Mouse (Mus musculus): Measurements from ENCODE around the gene Gapvd1. TPM values are rescaled to one million over a fixed set of nuclear protein-coding genes. Genes with fewer than 3 reads are reported as not detected.

Gene Gapvd1
- polyA plus RNA-seq, 1 experiment from 2014 or later, result 122 TPM

DNA sequence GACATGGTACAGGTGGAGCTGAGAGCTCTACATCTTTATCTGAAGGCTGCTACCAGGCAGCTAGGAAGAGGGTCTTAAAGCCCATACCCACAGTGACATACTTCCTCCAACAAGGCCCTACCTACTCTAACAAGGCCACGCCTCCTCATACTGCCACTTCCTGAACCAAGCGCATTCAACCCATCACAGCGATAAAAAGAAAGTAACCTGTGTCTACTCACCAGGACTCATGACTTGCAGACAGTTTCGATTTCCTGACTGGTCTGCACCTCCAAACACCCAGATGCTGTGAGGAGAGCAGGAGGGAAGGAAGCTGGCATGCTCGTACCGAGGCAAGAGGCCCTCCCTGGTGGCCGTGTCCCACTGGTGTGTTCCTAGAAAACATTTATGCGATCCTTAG lies 35.2 kb upstream of the Gapvd1 start:
- no peak overlapping the region for H3K27ac ChIP-seq
- peaks cover 33% of the 10 kb centered on the region for H3K36me3 ChIP-seq
- H3K4me3 ChIP-seq, result no peak overlapping the region
- 93% methylated on average over 8 of the region's 8 CpGs for WGBS
- ATAC-seq (ENCODE audit: low FRiP score), result no peak
- H3K9ac ChIP-seq, result no peak overlapping the region
- no peak overlapping the region for H3K4me2 ChIP-seq
- H3K27me3 ChIP-seq, result no peaks in the 10 kb centered on the region
- H3K9me3 ChIP-seq, result no peaks in the 10 kb centered on the region
- no peaks in the 10 kb centered on the region for H3K4me1 ChIP-seq (replicated peaks)

- Histone ChIP-seq H3K27ac (no peak overlapping the region), H3K4me2 (no peak overlapping the region), H3K4me3 (no peak overlapping the region), H3K36me3 (peaks cover 59% of the 10 kb centered on the region), H3K9me3 (no peaks in the 10 kb centered on the region), H3K4me1 (replicated peaks) (no peaks in the 10 kb centered on the region), H3K27me3 (no peaks in the 10 kb centered on the region), H3K9ac (no peak overlapping the region)
- WGBS, result 77% methylated on average over 2 of the region's 2 CpGs
- ATAC-seq (ENCODE audit: low FRiP score), result no peak
Observed at GRCm38 (mm10) chr2:34784085-34784484, 29.1 kb upstream of the Gapvd1 start.

- Histone ChIP-seq H3K27me3 (no peaks in the 10 kb centered on the region), H3K4me2 (no peak overlapping the region), H3K36me3 (peaks cover 62% of the 10 kb centered on the region), H3K9me3 (no peaks in the 10 kb centered on the region), H3K9ac (no peak overlapping the region), H3K27ac (no peak overlapping the region), H3K4me3 (no peak overlapping the region), H3K4me1 (replicated peaks) (peaks cover 1% of the 10 kb centered on the region; the same call in 1 of the 2 replicates)
- WGBS, result 95% methylated on average over 14 of the region's 14 CpGs
- ATAC-seq (ENCODE audit: low FRiP score), result no peak
Observed at GRCm38 (mm10) chr2:34783064-34784020, 28.3 kb upstream of the Gapvd1 start.

DNA sequence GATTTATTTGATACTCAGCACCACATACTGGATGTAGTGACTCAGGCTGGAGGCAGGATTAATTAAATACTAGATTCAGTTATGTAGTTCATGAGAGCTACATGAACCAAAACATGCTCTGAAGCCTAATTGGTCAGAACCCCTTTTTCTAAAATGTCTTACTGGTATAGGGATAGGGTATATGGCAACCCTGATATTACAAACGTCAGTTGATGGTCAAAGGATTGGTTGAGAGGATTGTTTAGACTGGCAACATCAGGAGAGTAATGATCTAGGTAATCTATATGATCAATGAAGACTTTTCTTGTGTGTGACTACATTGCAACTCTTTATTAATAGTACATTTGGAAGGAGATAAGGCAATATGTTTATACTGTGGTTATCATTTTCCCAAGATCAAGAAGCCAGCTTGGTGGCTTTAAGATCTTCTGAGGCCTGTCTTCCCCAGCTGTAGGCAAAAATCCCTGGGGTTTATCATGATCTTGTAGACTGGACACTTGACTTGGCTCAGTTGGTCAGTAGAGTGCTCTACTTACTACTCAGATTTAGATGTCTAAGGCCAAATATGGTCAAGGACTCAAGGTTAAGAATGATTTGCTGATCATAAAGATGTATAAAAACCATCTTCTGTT lies 22.3 kb upstream of the Gapvd1 start:
- Histone ChIP-seq H3K36me3 (peaks cover 73% of the 10 kb centered on the region), H3K27me3 (no peaks in the 10 kb centered on the region), H3K9me3 (no peaks in the 10 kb centered on the region), H3K4me2 (peak overlapping the region; percentile 36), H3K4me1 (replicated peaks) (peaks cover 59% of the 10 kb centered on the region), H3K9ac (no peak overlapping the region), H3K27ac (no peak overlapping the region), H3K4me3 (peak overlapping the region; percentile 7; the same call in 1 of the 2 replicates)
- WGBS, result 70% methylated on average over 1 of the region's 1 CpGs
- no peak for ATAC-seq (ENCODE audit: low FRiP score)

GRCm38 (mm10) chr2:34774493-34774892 lies 19.5 kb upstream of the Gapvd1 start:
- ATAC-seq (ENCODE audit: low FRiP score), result no peak
- H3K4me3 ChIP-seq, result peak overlapping the region; percentile 7

DNA sequence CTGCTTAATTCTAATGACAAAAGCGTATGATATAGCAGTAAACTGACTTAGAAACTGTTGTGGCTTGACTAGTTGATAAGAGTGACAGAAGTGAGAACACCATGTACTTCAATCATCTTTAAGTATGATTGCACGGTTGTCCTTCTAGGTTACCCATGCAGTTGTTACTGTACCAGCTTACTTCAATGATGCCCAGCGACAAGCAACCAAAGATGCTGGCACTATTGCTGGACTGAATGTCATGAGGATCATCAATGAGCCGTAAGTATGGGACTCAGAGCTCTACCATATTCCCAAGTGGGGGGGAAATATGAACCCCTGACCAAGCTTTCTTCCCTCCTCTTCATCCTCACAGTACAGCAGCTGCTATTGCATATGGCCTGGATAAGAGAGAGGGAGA lies 18.6 kb upstream of the Gapvd1 start:
- Histone ChIP-seq H3K27ac (no peak overlapping the region), H3K36me3 (peaks cover 53% of the 10 kb centered on the region), H3K27me3 (no peaks in the 10 kb centered on the region), H3K9ac (peak overlapping the region; percentile 96; the same call in 1 of the 2 replicates), H3K4me1 (replicated peaks) (peaks cover 67% of the 10 kb centered on the region), H3K4me2 (peak overlapping the region; percentile 76), H3K9me3 (no peaks in the 10 kb centered on the region), H3K4me3 (peak overlapping the region; percentile 96)
- ATAC-seq (ENCODE audit: low FRiP score), result no peak
- WGBS, result 89% methylated on average over 4 of the region's 4 CpGs

More at GRCm38 (mm10) chr2:34774493-34774892, 19.5 kb upstream of the Gapvd1 start:
- Histone ChIP-seq H3K36me3 (peaks cover 61% of the 10 kb centered on the region), H3K27me3 (no peaks in the 10 kb centered on the region), H3K4me1 (replicated peaks) (peaks cover 67% of the 10 kb centered on the region), H3K9ac (no peak overlapping the region), H3K4me2 (peak overlapping the region; percentile 76), H3K27ac (no peak overlapping the region), H3K9me3 (no peaks in the 10 kb centered on the region)
- 93% methylated on average over 6 of the region's 6 CpGs for WGBS

GRCm38 (mm10) chr2:34772252-34773235 lies 17.5 kb upstream of the Gapvd1 start:
- peak overlapping the region; percentile 96 for H3K4me3 ChIP-seq
- ATAC-seq (ENCODE audit: low FRiP score), result no peak; the same call in 1 of the 2 replicates
- 4% methylated on average over 50 of the region's 50 CpGs for WGBS
- H3K27ac ChIP-seq, result peak overlapping the region; percentile 94
- peaks cover 42% of the 10 kb centered on the region for H3K36me3 ChIP-seq
- H3K9ac ChIP-seq, result peak overlapping the region; percentile 96
- peaks cover 58% of the 10 kb centered on the region for H3K4me1 ChIP-seq (replicated peaks)
- H3K4me2 ChIP-seq, result peak overlapping the region; percentile 76
- H3K9me3 ChIP-seq, result no peaks in the 10 kb centered on the region
- H3K27me3 ChIP-seq, result no peaks in the 10 kb centered on the region

- no peaks in the 10 kb centered on the region for H3K9me3 ChIP-seq
- H3K27ac ChIP-seq, result peak within 1 kb of the TSS; percentile 97
- peak within 1 kb of the TSS; percentile 96 for H3K4me3 ChIP-seq
- under 1% methylated on average over 60 of the region's 60 CpGs for WGBS
- H3K36me3 ChIP-seq, result peaks cover 32% of the 10 kb centered on the region
- no peaks in the 10 kb centered on the region for H3K27me3 ChIP-seq
- peaks cover 48% of the 10 kb centered on the region for H3K4me1 ChIP-seq (replicated peaks)
- peak; percentile 99 for ATAC-seq (ENCODE audit: low FRiP score)
- H3K9ac ChIP-seq, result peak within 1 kb of the TSS; percentile 96
- H3K4me2 ChIP-seq, result peak within 1 kb of the TSS; percentile 76
Observed at GRCm38 (mm10) chr2:34771368-34772226, 16.6 kb upstream of the Gapvd1 start, which contains the start of gene Hspa5. Gene Hspa5 (plus strand): TSS chr2:34771970.

- Histone ChIP-seq H3K4me2 (peak overlapping the region; percentile 71), H3K4me3 (peak overlapping the region; percentile 96), H3K4me1 (replicated peaks) (peaks cover 42% of the 10 kb centered on the region), H3K9me3 (no peaks in the 10 kb centered on the region), H3K9ac (peak overlapping the region; percentile 95), H3K27ac (peak overlapping the region; percentile 97), H3K36me3 (peaks cover 26% of the 10 kb centered on the region), H3K27me3 (no peaks in the 10 kb centered on the region)
- ATAC-seq (ENCODE audit: low FRiP score), result no peak
- WGBS, result 5% methylated on average over 6 of the region's 6 CpGs
Observed at GRCm38 (mm10) chr2:34770951-34771350, 15.9 kb upstream of the Gapvd1 start.

GRCm38 (mm10) chr2:34770049-34770448 lies 15.0 kb upstream of the Gapvd1 start:
- peaks cover 18% of the 10 kb centered on the region for H3K36me3 ChIP-seq
- H3K4me3 ChIP-seq, result no peak overlapping the region
- H3K4me1 ChIP-seq (replicated peaks), result peaks cover 33% of the 10 kb centered on the region
- H3K27me3 ChIP-seq, result no peaks in the 10 kb centered on the region
- ATAC-seq (ENCODE audit: low FRiP score), result no peak
- peak overlapping the region; percentile 6; the same call in 1 of the 2 replicates for H3K27ac ChIP-seq
- H3K4me2 ChIP-seq, result peak overlapping the region; percentile 71
- H3K9me3 ChIP-seq, result no peaks in the 10 kb centered on the region
- no peak overlapping the region for H3K9ac ChIP-seq
- 92% methylated on average over 2 of the region's 2 CpGs for WGBS

DNA sequence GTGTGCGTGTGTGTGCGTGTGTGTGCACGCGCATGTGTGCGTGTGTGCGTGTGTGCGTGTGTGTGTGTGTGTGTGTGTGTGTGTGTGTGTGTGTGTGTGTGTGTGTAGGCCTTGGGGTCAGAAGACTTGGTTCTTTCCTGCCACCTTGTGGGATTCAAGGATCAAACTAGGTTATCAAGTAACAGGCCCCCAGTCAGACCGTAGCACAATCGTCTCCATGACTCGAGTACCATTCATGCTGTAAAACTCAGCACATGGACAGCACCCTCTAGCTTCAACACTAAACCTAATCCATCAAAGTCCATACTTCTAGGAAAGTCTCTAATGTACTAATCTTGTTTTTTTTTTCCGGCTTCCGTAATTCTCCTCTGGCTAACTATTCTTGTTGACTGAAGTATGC lies 9.8 kb upstream of the Gapvd1 start:
- 82% methylated on average over 11 of the region's 12 CpGs for WGBS
- H3K27ac ChIP-seq, result no peak overlapping the region
- no peaks in the 10 kb centered on the region for H3K27me3 ChIP-seq
- no peak for ATAC-seq (ENCODE audit: low FRiP score)
- H3K36me3 ChIP-seq, result no peaks in the 10 kb centered on the region
- H3K9me3 ChIP-seq, result no peaks in the 10 kb centered on the region
- H3K4me3 ChIP-seq, result no peak overlapping the region
- no peak overlapping the region for H3K9ac ChIP-seq
- no peak overlapping the region for H3K4me2 ChIP-seq
- H3K4me1 ChIP-seq (replicated peaks), result no peaks in the 10 kb centered on the region
